Mouse (Mus musculus) ES-E14 (cell line): ENCODE measurements around the gene Lpin3. TPM values are rescaled to one million over a fixed set of nuclear protein-coding genes. Genes with fewer than 3 reads are reported as not detected.

Source experiments
- DNase-seq: peaks from one replicate; pipeline ENCODE4 v3.0.0-alpha.2; 2013; ENCODE audit warnings: low read depth, low spot score
- H3K27ac ChIP-seq: 2 replicates; pipeline ENCODE4 v1.5.1; 2012; ENCODE audit warnings: low read depth, mild to moderate bottlenecking, low read length, moderate library complexity, mixed read lengths; ENCODE audit not compliant: poor library complexity, insufficient read depth, severe bottlenecking
- H3K36me3 ChIP-seq: 2 replicates; pipeline ENCODE4 v1.6.1; 2012; ENCODE audit warnings: mild to moderate bottlenecking, low read length, moderate library complexity, mixed read lengths; ENCODE audit not compliant: control insufficient read depth, poor library complexity, insufficient read depth, severe bottlenecking
- H3K4me1 ChIP-seq, 2 experiments: fragments of 150-350 bp in 1 of 2; sonication (generic) in 1 of 2; 2 replicates each; pipeline ENCODE4 v1.6.1; 2012; ENCODE audit warnings: low read length in 2 of 2, mild to moderate bottlenecking in 1 of 2, mixed read lengths in 1 of 2; ENCODE audit not compliant: control insufficient read depth in 2 of 2, insufficient read depth in 2 of 2, poor library complexity in 1 of 2
- H3K4me3 ChIP-seq, 2 experiments: fragments of 150-350 bp in 1 of 2; sonication (generic) in 1 of 2; 2 replicates each; pipeline ENCODE4 v1.5.1; 2012; ENCODE audit warnings: low read length in 2 of 2, low read depth in 1 of 2, mild to moderate bottlenecking in 1 of 2, mixed read lengths in 1 of 2; ENCODE audit not compliant: insufficient read depth in 1 of 2, poor library complexity in 1 of 2, severe bottlenecking in 1 of 2
- H3K9ac ChIP-seq: 2 replicates; pipeline ENCODE4 v1.6.1; 2012; ENCODE audit warnings: low read depth, mild to moderate bottlenecking, low read length, mixed read lengths; ENCODE audit not compliant: poor library complexity, insufficient read depth, severe bottlenecking
- H3K9me3 ChIP-seq: fragments of 150-350 bp; sonication (generic); 2 replicates; pipeline ENCODE4 v1.6.1; 2012; ENCODE audit warnings: low read depth, mild to moderate bottlenecking, low read length; ENCODE audit not compliant: control insufficient read depth, insufficient read depth
- CHD2 ChIP-seq: IDR thresholded peaks from 2 replicates; pipeline ENCODE4 v1.6.1; 2014; ENCODE audit warnings: mild to moderate bottlenecking, low read depth, low read length, inconsistent platforms
- HCFC1 ChIP-seq: IDR thresholded peaks from 2 replicates; pipeline ENCODE4 v1.6.1; 2012; ENCODE audit warnings: low read length, inconsistent platforms, borderline replicate concordance; ENCODE audit not compliant: insufficient read depth
- MAFK ChIP-seq: IDR thresholded peaks from 2 replicates; pipeline ENCODE4 v1.6.1; 2014; ENCODE audit warnings: mild to moderate bottlenecking, low read depth, low read length, inconsistent platforms; ENCODE audit not compliant: insufficient read depth
- ZC3H11A ChIP-seq: IDR thresholded peaks from 2 replicates; pipeline ENCODE4 v1.6.1; 2012; ENCODE audit warnings: low read depth, mild to moderate bottlenecking, inconsistent platforms, low read length, borderline replicate concordance
- ZNF384 ChIP-seq: IDR thresholded peaks from 2 replicates; pipeline ENCODE4 v1.6.1; 2012; ENCODE audit warnings: low read depth, low read length, inconsistent platforms
- in situ Hi-C, 2 experiments: fragments of 600-800 bp; cut with MboI; formaldehyde crosslinking; loops; one replicate each; pipeline ENCODE4 v1.15.1; 2025; ENCODE audit warnings: low sequenced_read_pairs in 2 of 2, inconsistent platforms in 1 of 2; ENCODE audit not compliant: unreplicated experiment in 2 of 2
- total RNA-seq: library from RNA; depleted of rRNA; stranded (reverse); fragments of 300-350 nt; gene quantifications from 2 replicates; pipeline ENCODE4 v1.2.3, GENCODE M21; 2012

The Lpin3 gene
- total RNA-seq, 1 experiment = 7.2 TPM

DNA sequence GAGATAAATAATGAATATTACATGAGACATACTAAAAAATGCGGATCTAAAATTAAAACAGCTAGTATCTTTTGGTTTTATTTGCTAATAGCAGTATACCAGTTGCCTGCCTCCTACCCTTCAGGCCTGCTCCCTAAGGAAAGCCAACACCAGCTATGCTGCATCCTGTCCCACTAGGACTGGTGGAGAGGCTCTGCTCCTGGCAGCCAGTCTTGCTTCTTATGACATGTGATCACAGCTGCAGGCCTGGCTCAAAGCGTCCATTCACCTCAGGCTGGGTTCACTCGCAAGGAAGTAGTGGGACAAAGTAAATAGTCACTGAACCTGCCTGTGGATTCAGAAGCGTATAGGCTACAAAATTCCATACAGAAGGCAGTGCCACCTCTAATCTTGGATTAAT lies 3.4 kb downstream of the Lpin3 start:
- no peak for TF ChIP-seq MAFK
- no peak for TF ChIP-seq ZNF384
- no peak for TF ChIP-seq ZC3H11A
- no peak for TF ChIP-seq HCFC1
- no peak for TF ChIP-seq CHD2
- H3K4me1 ChIP-seq = 0 out of 4 replicates have a peak, but pooled peaks cover 0 to 1% of the 10 kb centered on the region in 2 experiments
- in situ Hi-C loops = loop anchor here (10.0 to 25.0 kb wide), 2 partner anchors 289 to 472 kb away; no protein-coding TSS in a partner anchor
- DNase-seq = no peak
- H3K9me3 ChIP-seq = no peaks in the 10 kb centered on the region
- H3K9ac ChIP-seq = no peak overlapping the region
- no peak overlapping the region for H3K27ac ChIP-seq
- H3K4me3 ChIP-seq = no peak overlapping the region
- H3K36me3 ChIP-seq = no peaks in the 10 kb centered on the region

DNA sequence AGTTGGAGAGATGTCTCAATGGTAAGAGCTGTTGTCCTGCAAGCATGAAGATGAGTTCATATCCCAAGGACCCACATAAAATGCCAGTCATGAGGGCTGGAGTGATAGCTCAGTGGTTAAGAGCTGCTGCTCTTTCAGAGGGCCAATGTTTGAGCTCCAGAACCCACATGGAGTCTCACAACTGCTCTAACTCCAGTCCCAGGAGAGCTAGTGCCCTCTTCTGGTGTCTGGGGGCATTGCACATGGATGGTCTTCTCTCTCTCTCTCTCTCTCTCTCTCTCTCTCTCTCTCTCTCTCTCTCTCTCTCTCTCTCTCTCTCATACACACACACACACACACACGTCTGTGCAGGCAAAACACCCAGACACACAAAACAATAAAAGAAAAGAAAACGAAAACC lies 4.4 kb downstream of the Lpin3 start:
- 0 out of 4 replicates have a peak, but pooled peaks cover 0 to 1% of the 10 kb centered on the region in 2 experiments for H3K4me1 ChIP-seq
- no peak overlapping the region for H3K4me3 ChIP-seq
- DNase-seq = no peak
- no peaks in the 10 kb centered on the region for H3K9me3 ChIP-seq
- H3K27ac ChIP-seq = no peak overlapping the region
- TF ChIP-seq CHD2 (no peak), ZC3H11A (no peak), HCFC1 (no peak), MAFK (no peak), ZNF384 (no peak)
- no peak overlapping the region for H3K9ac ChIP-seq
- in situ Hi-C loops = loop anchor here (10.0 to 25.0 kb wide), 2 partner anchors 290 to 473 kb away; no protein-coding TSS in a partner anchor
- H3K36me3 ChIP-seq = no peaks in the 10 kb centered on the region

DNA sequence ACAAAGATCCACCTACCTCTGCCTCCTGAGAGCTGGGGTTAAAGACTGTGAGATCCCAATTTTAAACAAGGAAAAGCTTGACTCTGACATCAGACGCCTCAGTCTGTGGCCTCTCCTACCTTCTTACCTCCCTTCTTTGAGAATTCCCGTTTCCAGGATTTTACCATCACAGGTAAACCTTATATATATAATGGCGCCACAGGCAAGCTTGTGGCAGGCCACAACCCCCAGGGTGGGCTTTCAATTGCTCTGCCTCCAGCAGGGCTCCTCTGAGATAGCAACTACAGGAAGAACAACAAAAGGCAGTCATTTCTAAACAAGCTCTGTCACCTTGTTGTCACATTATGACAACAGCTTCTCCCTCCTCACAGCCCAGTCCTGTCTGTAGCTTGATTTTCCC lies 5.8 kb downstream of the Lpin3 start:
- no peaks in the 10 kb centered on the region for H3K9me3 ChIP-seq
- H3K36me3 ChIP-seq = no peaks in the 10 kb centered on the region
- in situ Hi-C loops = loop anchor here (10.0 to 25.0 kb wide), 2 partner anchors 291 to 474 kb away; no protein-coding TSS in a partner anchor
- 0 out of 4 replicates have a peak, but pooled peaks cover 0 to 1% of the 10 kb centered on the region in 2 experiments for H3K4me1 ChIP-seq
- no peak for TF ChIP-seq HCFC1
- no peak for TF ChIP-seq MAFK
- TF ChIP-seq ZC3H11A = no peak
- no peak for TF ChIP-seq ZNF384
- no peak for TF ChIP-seq CHD2
- no peak for DNase-seq
- no peak overlapping the region for H3K9ac ChIP-seq
- H3K4me3 ChIP-seq = no peak overlapping the region
- H3K27ac ChIP-seq = no peak overlapping the region

DNA sequence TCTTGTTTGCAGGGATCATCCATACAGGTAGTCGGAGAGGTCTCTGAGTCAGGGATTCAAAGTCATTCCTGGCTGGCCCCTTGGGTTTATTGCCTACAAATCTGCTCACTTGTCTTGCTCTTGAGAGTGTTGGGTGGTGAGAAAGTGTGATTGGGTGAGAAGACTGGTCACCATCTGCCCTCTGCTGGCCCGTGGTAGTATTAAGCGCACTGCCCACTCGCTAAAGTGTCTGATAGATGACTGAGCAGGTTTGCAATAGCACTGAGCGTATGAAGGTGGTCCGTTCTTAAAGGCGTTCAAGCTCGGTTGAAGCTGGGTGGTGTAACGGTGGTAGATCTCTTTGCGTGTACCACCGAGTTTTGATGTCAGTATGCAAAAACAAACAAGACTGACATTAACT lies 6.8 kb downstream of the Lpin3 start:
- in situ Hi-C loops = loop anchor here (10.0 to 25.0 kb wide), 2 partner anchors 292 to 475 kb away; no protein-coding TSS in a partner anchor
- DNase-seq = no peak
- H3K27ac ChIP-seq = no peak overlapping the region

More for the DNA sequence above, 6.8 kb downstream of the Lpin3 start:
- TF ChIP-seq MAFK (peak; percentile 66), HCFC1 (no peak), ZC3H11A (peak; percentile 65), CHD2 (no peak), ZNF384 (no peak)
- peak overlapping the region; percentile 63 to 97 for H3K4me3 ChIP-seq
- no peaks in the 10 kb centered on the region for H3K36me3 ChIP-seq
- H3K9ac ChIP-seq = peak overlapping the region; percentile 46; the same call in 1 of the 2 replicates
- H3K9me3 ChIP-seq = no peaks in the 10 kb centered on the region
- H3K4me1 ChIP-seq = no peaks in the 10 kb centered on the region
